Mouse (Mus musculus) kidney, adult 2 months (tissue): ENCODE results near the gene Ppp1r26.

Experiments
- CTCF ChIP-seq: fragments of 200-500 bp; conservative IDR thresholded peaks from 2 replicates; pipeline ENCODE4 v1.5.1; 2011; ENCODE audit warnings: low read depth, mild to moderate bottlenecking, control low read depth, low read length, moderate library complexity, mixed read lengths; ENCODE audit not compliant: insufficient read depth, insufficient read length
- POLR2A ChIP-seq: fragments of 200-500 bp; IDR thresholded peaks from one replicate; pipeline ENCODE4 v1.6.1; 2011; ENCODE audit warnings: low read depth, low read length, control low read depth

DNA sequence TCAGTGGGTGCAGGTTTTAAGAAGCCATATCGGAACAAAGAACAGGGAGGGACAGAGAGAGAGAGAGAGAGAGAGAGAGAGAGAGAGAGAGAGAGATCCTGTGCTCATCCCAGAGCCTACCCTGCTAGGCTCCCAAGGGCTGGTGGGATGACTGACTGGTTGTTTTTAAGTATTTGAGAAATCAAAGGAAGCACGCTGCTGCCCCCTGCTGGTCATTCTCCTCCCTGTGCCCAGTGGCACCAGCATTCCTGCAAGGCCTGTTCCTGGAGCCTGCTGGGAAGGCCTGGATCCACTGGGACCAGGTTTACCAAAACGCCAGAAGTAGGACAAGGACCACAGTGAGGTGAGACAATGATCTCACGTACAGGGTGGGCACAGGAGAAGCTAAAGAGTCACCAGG, 26.7 kb upstream of the Ppp1r26 start:
- peak; percentile 87 for TF ChIP-seq CTCF
- TF ChIP-seq POLR2A: no peak
